Mouse (Mus musculus): ENCODE measurements around the gene Snapc4. TPM values are rescaled to one million over a fixed set of nuclear protein-coding genes. Genes with fewer than 3 reads are reported as not detected.

The Snapc4 gene
- polyA plus RNA-seq, 1 experiment from 2014 or later, result 38.9 TPM

GRCm38 (mm10) chr2:26367911-26368310 lies 12.5 kb downstream of the Snapc4 start:
- H3K4me3 ChIP-seq (replicated peaks), result no peak overlapping the region
- no peak overlapping the region for H3K27ac ChIP-seq
- no peaks in the 10 kb centered on the region for H3K27me3 ChIP-seq
- no peaks in the 10 kb centered on the region for H3K9me3 ChIP-seq
- ATAC-seq (ENCODE audit: low FRiP score), result no peak
- no peak overlapping the region for H3K4me2 ChIP-seq
- peaks cover 97% of the 10 kb centered on the region for H3K36me3 ChIP-seq (replicated peaks)
- no peak overlapping the region for H3K9ac ChIP-seq
- 94% methylated on average over 6 of the region's 6 CpGs for WGBS
- no peaks in the 10 kb centered on the region for H3K4me1 ChIP-seq

GRCm38 (mm10) chr2:26364738-26365465 lies 15.6 kb downstream of the Snapc4 start:
- Histone ChIP-seq H3K4me2 (no peak overlapping the region), H3K36me3 (replicated peaks) (peaks cover 75% of the 10 kb centered on the region), H3K4me1 (no peaks in the 10 kb centered on the region), H3K9me3 (no peaks in the 10 kb centered on the region), H3K9ac (no peak overlapping the region), H3K27ac (no peak overlapping the region), H3K4me3 (replicated peaks) (no peak overlapping the region), H3K27me3 (no peaks in the 10 kb centered on the region)
- WGBS, result 91% methylated on average over 10 of the region's 10 CpGs
- no peak for ATAC-seq (ENCODE audit: low FRiP score)

GRCm38 (mm10) chr2:26363481-26363880 lies 17.0 kb downstream of the Snapc4 start:
- H3K9ac ChIP-seq, result no peak overlapping the region
- H3K4me1 ChIP-seq, result no peaks in the 10 kb centered on the region
- H3K27me3 ChIP-seq, result no peaks in the 10 kb centered on the region
- no peak overlapping the region for H3K4me2 ChIP-seq
- H3K9me3 ChIP-seq, result no peaks in the 10 kb centered on the region
- H3K27ac ChIP-seq, result no peak overlapping the region
- ATAC-seq (ENCODE audit: low FRiP score), result no peak
- 94% methylated on average over 5 of the region's 5 CpGs for WGBS
- H3K36me3 ChIP-seq (replicated peaks), result peaks cover 61% of the 10 kb centered on the region
- no peak overlapping the region for H3K4me3 ChIP-seq (replicated peaks)

GRCm38 (mm10) chr2:26362991-26363390 lies 17.5 kb downstream of the Snapc4 start:
- no peaks in the 10 kb centered on the region for H3K4me1 ChIP-seq
- no peak overlapping the region for H3K4me3 ChIP-seq (replicated peaks)
- H3K27me3 ChIP-seq, result no peaks in the 10 kb centered on the region
- ATAC-seq (ENCODE audit: low FRiP score), result no peak
- H3K9me3 ChIP-seq, result no peaks in the 10 kb centered on the region
- no peak overlapping the region for H3K4me2 ChIP-seq
- H3K36me3 ChIP-seq (replicated peaks), result peaks cover 56% of the 10 kb centered on the region
- H3K27ac ChIP-seq, result no peak overlapping the region
- H3K9ac ChIP-seq, result no peak overlapping the region
- 76% methylated on average over 5 of the region's 5 CpGs for WGBS

- H3K9ac ChIP-seq, result no peak within 1 kb of the TSS
- peaks cover 33% of the 10 kb centered on the region for H3K36me3 ChIP-seq (replicated peaks)
- no peak within 1 kb of the TSS for H3K4me3 ChIP-seq (replicated peaks)
- no peaks in the 10 kb centered on the region for H3K4me1 ChIP-seq
- H3K27ac ChIP-seq, result no peak within 1 kb of the TSS
- H3K9me3 ChIP-seq, result no peaks in the 10 kb centered on the region
- H3K4me2 ChIP-seq, result no peak within 1 kb of the TSS
- no peak for ATAC-seq (ENCODE audit: low FRiP score)
- H3K27me3 ChIP-seq, result no peaks in the 10 kb centered on the region
- WGBS, result 46% methylated on average over 3 of the region's 3 CpGs
These were observed 19.7 kb downstream of the Snapc4 start, which contains the start of gene Card9 for GRCm38 (mm10) chr2:26360772-26361171. Card9 (minus strand) TSS chr2:26360918.

- 93% methylated on average over 6 of the region's 6 CpGs for WGBS
- no peaks in the 10 kb centered on the region for H3K9me3 ChIP-seq
- no peak for ATAC-seq (ENCODE audit: low FRiP score)
- H3K4me3 ChIP-seq (replicated peaks), result no peak overlapping the region
- no peak overlapping the region for H3K4me2 ChIP-seq
- H3K36me3 ChIP-seq (replicated peaks), result peaks cover 26% of the 10 kb centered on the region
- no peaks in the 10 kb centered on the region for H3K27me3 ChIP-seq
- no peak overlapping the region for H3K27ac ChIP-seq
- no peaks in the 10 kb centered on the region for H3K4me1 ChIP-seq
- H3K9ac ChIP-seq, result no peak overlapping the region
These were observed 20.5 kb downstream of the Snapc4 start for GRCm38 (mm10) chr2:26359983-26360382.

GRCm38 (mm10) chr2:26358667-26359320 lies 21.7 kb downstream of the Snapc4 start:
- H3K9ac ChIP-seq, result no peak overlapping the region
- ATAC-seq (ENCODE audit: low FRiP score), result no peak
- 86% methylated on average over 13 of the region's 13 CpGs for WGBS
- H3K4me3 ChIP-seq (replicated peaks), result no peak overlapping the region
- no peaks in the 10 kb centered on the region for H3K27me3 ChIP-seq
- H3K4me2 ChIP-seq, result no peak overlapping the region
- no peaks in the 10 kb centered on the region for H3K4me1 ChIP-seq
- no peaks in the 10 kb centered on the region for H3K9me3 ChIP-seq
- H3K27ac ChIP-seq, result no peak overlapping the region
- peaks cover 14% of the 10 kb centered on the region for H3K36me3 ChIP-seq (replicated peaks)

- 45% methylated on average over 15 of the region's 15 CpGs for WGBS
- no peak overlapping the region for H3K4me3 ChIP-seq (replicated peaks)
These were observed 23.0 kb downstream of the Snapc4 start for GRCm38 (mm10) chr2:26357484-26357883.

GRCm38 (mm10) chr2:26356678-26357077 lies 23.8 kb downstream of the Snapc4 start:
- WGBS, result 75% methylated on average over 7 of the region's 7 CpGs
- H3K9me3 ChIP-seq, result no peaks in the 10 kb centered on the region

More at GRCm38 (mm10) chr2:26357484-26357883, 23.0 kb downstream of the Snapc4 start:
- H3K4me2 ChIP-seq, result no peak overlapping the region
- no peak overlapping the region for H3K27ac ChIP-seq
- H3K9ac ChIP-seq, result no peak overlapping the region
- no peaks in the 10 kb centered on the region for H3K27me3 ChIP-seq
- H3K9me3 ChIP-seq, result no peaks in the 10 kb centered on the region
- ATAC-seq (ENCODE audit: low FRiP score), result no peak
- H3K4me1 ChIP-seq, result peaks cover 10% of the 10 kb centered on the region
- peaks cover 1% of the 10 kb centered on the region; the same call in 1 of the 2 replicates for H3K36me3 ChIP-seq (replicated peaks)

GRCm38 (mm10) chr2:26356231-26356630 lies 24.2 kb downstream of the Snapc4 start:
- no peaks in the 10 kb centered on the region for H3K27me3 ChIP-seq
- H3K4me1 ChIP-seq, result peaks cover 14% of the 10 kb centered on the region
- no peak for ATAC-seq (ENCODE audit: low FRiP score)
- H3K27ac ChIP-seq, result no peak overlapping the region
- H3K4me3 ChIP-seq (replicated peaks), result no peak overlapping the region
- H3K4me2 ChIP-seq, result no peak overlapping the region
- no peak overlapping the region for H3K9ac ChIP-seq
- H3K9me3 ChIP-seq, result no peaks in the 10 kb centered on the region
- no peaks in the 10 kb centered on the region for H3K36me3 ChIP-seq (replicated peaks)
- 88% methylated on average over 4 of the region's 4 CpGs for WGBS

More at GRCm38 (mm10) chr2:26356678-26357077, 23.8 kb downstream of the Snapc4 start:
- no peak overlapping the region for H3K4me2 ChIP-seq
- H3K4me3 ChIP-seq (replicated peaks), result no peak overlapping the region
- H3K27ac ChIP-seq, result no peak overlapping the region
- H3K4me1 ChIP-seq, result peaks cover 12% of the 10 kb centered on the region
- H3K9ac ChIP-seq, result no peak overlapping the region
- H3K36me3 ChIP-seq (replicated peaks), result no peaks in the 10 kb centered on the region
- no peak for ATAC-seq (ENCODE audit: low FRiP score)
- H3K27me3 ChIP-seq, result no peaks in the 10 kb centered on the region

GRCm38 (mm10) chr2:26354401-26354800 lies 26.1 kb downstream of the Snapc4 start:
- no peak overlapping the region for H3K27ac ChIP-seq
- H3K9ac ChIP-seq, result no peak overlapping the region
- H3K4me1 ChIP-seq, result peaks cover 24% of the 10 kb centered on the region

GRCm38 (mm10) chr2:26353066-26353980 lies 27.1 kb downstream of the Snapc4 start:
- no peak for ATAC-seq (ENCODE audit: low FRiP score)
- Histone ChIP-seq H3K4me2 (peak overlapping the region; percentile 97), H3K4me3 (replicated peaks) (peak overlapping the region; percentile 87), H3K9me3 (no peaks in the 10 kb centered on the region), H3K27me3 (no peaks in the 10 kb centered on the region), H3K9ac (peak overlapping the region; percentile 88), H3K36me3 (replicated peaks) (peaks cover 20% of the 10 kb centered on the region), H3K4me1 (peaks cover 24% of the 10 kb centered on the region), H3K27ac (no peak overlapping the region)
- 89% methylated on average over 11 of the region's 11 CpGs for WGBS

More at GRCm38 (mm10) chr2:26354401-26354800, 26.1 kb downstream of the Snapc4 start:
- Histone ChIP-seq H3K27me3 (no peaks in the 10 kb centered on the region), H3K9me3 (no peaks in the 10 kb centered on the region), H3K36me3 (replicated peaks) (peaks cover 9% of the 10 kb centered on the region), H3K4me2 (no peak overlapping the region), H3K4me3 (replicated peaks) (no peak overlapping the region)
- WGBS, result 95% methylated on average over 4 of the region's 4 CpGs
- no peak for ATAC-seq (ENCODE audit: low FRiP score)

Data from forebrain, embryonic 12.5 days (tissue).